Mouse (Mus musculus): Measurements from ENCODE around the gene Pi4kb. TPM values are rescaled to one million over a fixed set of nuclear protein-coding genes. Genes with fewer than 3 reads are reported as not detected.
"Not testable (repeated sequence)": the region's sequence is repeated elsewhere in the genome, so short reads cannot be mapped to it uniquely, and the experiment has no call there.

Gene Pi4kb
- polyA plus RNA-seq (2015; fragmentation: Nextera tagmentation; extraction: Ambion mirVana) = 20.5 and 21.8 TPM in 2 replicates

DNA sequence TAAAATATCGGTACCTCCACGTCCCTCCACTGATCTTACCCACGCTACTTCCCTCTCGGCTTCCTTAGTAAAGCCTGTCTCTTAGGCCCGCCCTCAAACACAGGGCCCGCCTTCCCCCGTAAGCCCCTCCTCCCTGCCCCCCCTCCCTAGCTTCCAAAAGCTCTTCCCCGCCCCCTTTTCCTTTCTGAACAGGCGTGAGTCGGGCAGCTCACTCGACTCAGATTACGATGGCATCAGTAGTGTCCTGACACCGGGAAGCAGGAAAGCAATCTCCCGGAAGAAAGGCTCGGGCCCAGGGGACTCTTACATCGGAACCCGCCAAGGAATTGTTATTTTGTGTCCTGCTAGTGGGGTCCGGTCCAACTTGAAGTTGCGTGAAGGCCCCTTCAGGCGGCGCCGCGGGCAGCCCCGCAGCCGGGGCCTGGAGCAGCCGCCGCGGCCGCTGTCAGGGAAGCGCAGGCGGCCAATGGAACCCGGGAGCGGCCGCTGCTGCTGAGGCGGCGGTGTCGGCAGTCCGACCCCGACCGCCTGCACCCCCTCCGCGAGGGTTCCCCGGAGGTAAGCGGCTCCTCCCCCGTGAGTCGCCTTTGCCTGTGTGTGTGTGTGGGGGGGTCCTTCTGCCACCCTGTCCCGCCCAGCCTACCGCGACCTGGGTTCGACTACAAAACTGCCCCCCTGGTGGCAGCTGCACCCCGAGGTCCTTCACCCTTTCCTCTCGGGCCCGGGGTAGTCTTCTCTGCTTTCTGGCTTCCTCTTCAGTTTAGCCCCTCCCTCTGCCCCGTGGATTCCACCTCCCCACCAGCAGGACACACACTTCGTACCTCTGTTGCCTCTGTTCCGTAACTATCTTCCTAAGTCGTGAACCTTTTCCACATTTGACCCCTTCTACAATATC is at the start of gene Pi4kb:
TSS of gene Pi4kb (plus strand) at position 204 of the 895 bp plus-strand sequence.
- peak; percentile 93 for ATAC-seq (ENCODE audit: borderline replicate concordance, extremely low read depth, low FRiP score, low TSS enrichment)
- Histone ChIP-seq H3K36me3 (peaks cover 4% of the 10 kb centered on the region; the same call in 1 of the 2 replicates), H3K27ac (peak within 1 kb of the TSS; percentile 94), H3K9ac (peak within 1 kb of the TSS; percentile 86), H3K4me2 (peak within 1 kb of the TSS; percentile 79), H3K4me1 (peaks cover 20% of the 10 kb centered on the region), H3K9me3 (no peaks in the 10 kb centered on the region), H3K27me3 (no peaks in the 10 kb centered on the region), H3K4me3 (peak within 1 kb of the TSS; percentile 76)
- WGBS = under 1% methylated on average over 57 of the region's 57 CpGs

DNA sequence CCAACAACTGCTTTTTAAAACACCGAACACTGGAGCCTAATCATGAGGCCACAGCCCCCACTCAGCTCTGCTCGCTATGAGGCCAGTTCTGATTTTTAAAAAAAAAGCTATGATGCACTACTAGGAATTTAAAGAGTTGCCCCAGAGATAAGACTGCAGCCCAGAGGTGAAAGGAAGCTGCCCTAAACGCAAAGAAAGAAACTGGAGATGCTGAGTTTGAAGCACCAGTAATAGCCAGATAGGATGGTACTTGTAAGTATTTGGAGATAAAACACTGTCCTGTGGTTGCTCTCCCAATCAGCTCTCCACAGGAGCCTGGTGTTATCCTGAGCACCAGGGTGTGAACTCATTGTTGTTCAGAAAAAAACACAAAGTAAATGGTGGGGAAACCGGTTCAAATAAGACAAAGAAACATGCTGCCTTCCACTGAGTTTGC is 48.2 kb upstream of the Pi4kb start:
- not testable (repeated sequence) for H3K9ac ChIP-seq; H3K4me3 ChIP-seq; H3K27ac ChIP-seq; H3K27me3 ChIP-seq; H3K4me1 ChIP-seq; ATAC-seq (ENCODE audit: borderline replicate concordance, extremely low read depth, low FRiP score, low TSS enrichment); H3K9me3 ChIP-seq; H3K4me2 ChIP-seq; H3K36me3 ChIP-seq
- WGBS = 35% methylated on average over 4 of the region's 4 CpGs

DNA sequence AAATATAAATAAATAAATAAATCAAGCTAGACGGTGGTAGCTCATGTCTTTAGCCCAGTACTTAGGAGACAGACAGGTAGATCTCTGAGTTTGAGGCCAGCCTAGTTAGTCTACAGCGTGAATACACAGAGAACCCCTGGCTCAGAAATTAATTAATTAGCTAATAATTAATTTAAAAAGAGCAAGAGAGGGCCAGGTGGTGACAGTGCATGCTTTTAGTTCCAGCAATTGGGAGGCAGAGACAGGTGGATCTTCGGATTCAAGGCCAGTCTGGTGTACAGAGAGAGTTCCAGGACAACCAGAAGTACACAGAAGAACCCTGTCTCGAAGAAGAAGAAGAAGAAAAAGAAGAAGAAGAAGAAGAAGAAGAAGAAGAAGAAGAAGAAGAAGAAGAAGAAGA is 45.6 kb upstream of the Pi4kb start:
- not testable (repeated sequence) for H3K27me3 ChIP-seq; H3K36me3 ChIP-seq; H3K9ac ChIP-seq; H3K27ac ChIP-seq; ATAC-seq (ENCODE audit: borderline replicate concordance, extremely low read depth, low FRiP score, low TSS enrichment); H3K4me3 ChIP-seq; H3K4me2 ChIP-seq; H3K9me3 ChIP-seq
- 81% methylated on average over 4 of the region's 4 CpGs for WGBS
- H3K4me1 ChIP-seq = peaks cover 14% of the 10 kb centered on the region

DNA sequence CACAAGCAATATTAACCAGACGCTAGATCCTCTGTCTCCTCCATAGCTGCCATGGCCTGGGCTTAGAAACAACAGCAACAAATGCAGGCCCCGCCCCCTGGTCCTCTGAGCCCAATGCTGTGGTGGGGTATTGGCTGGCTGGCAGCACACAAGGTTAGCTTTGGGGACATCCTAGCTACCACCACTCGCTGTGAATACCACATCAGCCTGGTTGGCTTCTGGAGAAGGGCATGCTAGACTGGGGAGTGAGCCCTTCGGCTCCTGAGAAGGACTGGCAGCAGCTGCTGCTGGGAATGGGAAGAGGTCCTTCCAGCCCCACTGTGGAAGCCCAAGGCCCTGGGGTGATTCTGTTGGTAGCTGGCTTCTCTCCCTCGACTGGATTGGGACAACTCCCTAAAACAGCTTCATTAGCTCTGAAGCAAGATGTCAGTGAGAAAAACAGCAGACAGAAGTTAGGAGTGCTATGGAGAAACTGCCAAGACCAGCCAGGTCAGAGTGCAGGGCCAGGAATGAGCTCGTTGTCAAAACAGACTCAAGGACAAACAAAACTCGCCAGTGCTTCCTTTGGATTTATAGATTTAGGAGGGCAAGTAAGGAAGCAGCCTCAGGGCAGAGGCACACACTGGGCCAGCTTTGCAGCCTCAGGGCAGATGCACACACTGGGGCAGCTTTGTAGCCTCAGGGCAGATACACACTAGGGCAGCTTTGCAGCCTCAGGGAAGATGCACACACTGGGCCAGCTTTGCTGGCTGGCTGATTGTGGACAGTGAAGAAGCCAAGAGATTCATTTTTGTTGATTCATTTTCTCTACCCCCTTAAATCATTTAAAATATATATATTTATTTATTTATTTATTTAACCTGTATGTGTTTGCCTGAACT is 43.9 kb upstream of the Pi4kb start:
- not testable (repeated sequence) for H3K9me3 ChIP-seq; H3K27me3 ChIP-seq; H3K4me2 ChIP-seq; H3K4me3 ChIP-seq; H3K36me3 ChIP-seq; ATAC-seq (ENCODE audit: borderline replicate concordance, extremely low read depth, low FRiP score, low TSS enrichment); H3K9ac ChIP-seq
- Histone ChIP-seq H3K27ac (peak overlapping the region; percentile 85), H3K4me1 (peaks cover 15% of the 10 kb centered on the region)
- 42% methylated on average over 7 of the region's 7 CpGs for WGBS

DNA sequence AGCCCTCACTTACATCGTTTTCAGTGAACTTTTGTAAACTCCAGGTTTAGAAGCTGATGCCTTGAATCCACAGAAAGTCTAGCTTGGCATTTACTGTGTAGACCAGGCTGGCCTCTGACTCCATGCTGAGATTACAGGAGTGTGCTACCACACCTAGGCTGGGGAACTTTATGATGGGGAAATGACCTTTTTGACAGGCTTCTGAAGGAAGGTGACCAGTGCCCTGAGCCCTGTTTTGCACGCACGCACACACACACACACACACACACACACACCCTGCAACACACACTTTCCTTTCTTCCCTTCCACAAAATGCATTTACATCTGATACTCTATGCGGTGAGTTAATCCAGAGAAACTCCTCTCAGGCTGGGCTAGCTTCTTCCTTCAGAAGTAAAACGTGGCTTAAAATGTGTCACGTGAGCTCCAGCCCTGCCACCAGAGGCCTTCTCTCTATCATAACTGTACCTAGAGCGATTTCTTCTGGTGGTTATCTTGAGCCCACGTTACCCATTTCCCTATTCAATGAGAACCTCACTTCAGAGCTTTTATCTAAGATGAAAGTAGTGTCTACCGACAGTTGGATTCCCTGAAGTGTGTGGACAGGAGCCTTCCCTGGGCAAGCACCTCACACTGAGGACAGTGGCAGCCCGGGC is 43.0 kb upstream of the Pi4kb start:
- peaks cover 22% of the 10 kb centered on the region for H3K4me1 ChIP-seq
- H3K4me2 ChIP-seq; H3K27me3 ChIP-seq; ATAC-seq (ENCODE audit: borderline replicate concordance, extremely low read depth, low FRiP score, low TSS enrichment); H3K4me3 ChIP-seq; H3K9me3 ChIP-seq; H3K36me3 ChIP-seq; H3K9ac ChIP-seq: not testable (repeated sequence)
- 63% methylated on average over 10 of the region's 10 CpGs for WGBS
- peak overlapping the region; percentile 99 for H3K27ac ChIP-seq

DNA sequence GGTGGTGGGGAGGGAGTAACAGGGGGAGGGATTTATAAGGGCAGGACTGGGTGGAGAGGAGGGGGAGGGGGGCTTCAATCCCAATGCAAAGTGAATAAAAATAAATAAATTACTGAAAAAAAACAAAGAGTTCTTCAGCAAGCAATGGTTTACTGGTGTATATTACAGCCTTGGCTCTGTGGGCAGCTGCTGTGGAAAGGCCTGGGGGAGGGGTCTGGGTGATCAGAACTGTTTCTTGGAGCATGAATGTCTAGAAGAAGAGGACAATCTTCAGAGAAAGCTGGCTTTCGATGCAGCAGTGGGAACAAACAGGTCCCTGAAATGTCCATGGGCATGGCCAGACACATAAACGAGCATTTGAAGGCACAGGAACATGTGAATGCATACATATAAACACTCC is 42.3 kb upstream of the Pi4kb start:
- Histone ChIP-seq H3K27ac (peak overlapping the region; percentile 99), H3K4me3 (0 out of 2 replicates have a peak overlapping the region, but pooled peaks have one; percentile 47), H3K4me1 (peaks cover 22% of the 10 kb centered on the region), H3K4me2 (peak overlapping the region; percentile 67)
- not testable (repeated sequence) for H3K9me3 ChIP-seq, H3K9ac ChIP-seq, H3K27me3 ChIP-seq, H3K36me3 ChIP-seq
- WGBS = 20% methylated on average over 2 of the region's 2 CpGs
- ATAC-seq (ENCODE audit: borderline replicate concordance, extremely low read depth, low FRiP score, low TSS enrichment) = 0 out of 2 replicates have a peak, but pooled peaks have one; percentile 15

DNA sequence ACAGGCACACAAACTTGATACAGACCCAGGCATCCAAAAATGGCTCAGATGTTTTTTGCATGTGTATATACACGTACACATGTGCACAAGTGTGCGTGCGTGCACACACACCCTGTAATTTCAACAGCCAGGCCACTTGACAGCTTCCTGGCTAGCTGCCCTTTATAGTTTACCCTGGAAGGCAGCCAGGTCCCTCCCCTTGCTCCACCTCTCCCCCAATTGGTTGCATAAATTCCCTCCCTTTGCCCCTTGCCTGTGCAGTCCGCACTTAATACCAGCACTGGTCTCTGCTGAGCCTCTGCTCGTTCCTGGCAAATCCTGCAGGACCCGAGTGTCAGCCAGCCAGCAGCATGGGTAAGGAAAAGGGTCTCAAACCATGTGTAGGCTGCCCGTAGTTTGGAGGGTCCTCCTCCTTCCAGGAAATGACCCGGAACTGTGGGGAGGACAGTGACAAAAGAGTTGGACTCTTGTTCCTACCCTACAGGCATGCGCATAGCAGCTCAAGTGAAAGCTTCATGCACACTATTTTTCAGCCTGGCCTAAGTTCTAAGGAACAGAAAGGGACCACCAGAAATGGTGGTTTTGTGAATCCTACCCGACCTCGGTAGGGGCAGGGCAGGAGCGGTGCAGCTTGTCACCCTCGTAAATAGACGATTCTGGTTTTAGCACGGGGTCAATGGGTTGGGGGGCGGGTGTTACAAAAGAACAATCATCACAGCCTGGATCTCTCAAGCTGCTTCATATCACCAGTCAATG is 41.5 kb upstream of the Pi4kb start, which contains the start of gene Selenbp1:
TSS of gene Selenbp1 (plus strand) at position 248 of the 756 bp plus-strand sequence.
- Histone ChIP-seq H3K4me2 (peak within 1 kb of the TSS; percentile 67), H3K9ac (peak within 1 kb of the TSS; percentile 33), H3K27ac (peak within 1 kb of the TSS; percentile 99), H3K27me3 (no peaks in the 10 kb centered on the region), H3K9me3 (no peaks in the 10 kb centered on the region), H3K4me1 (peaks cover 22% of the 10 kb centered on the region), H3K4me3 (peak within 1 kb of the TSS; percentile 47), H3K36me3 (no peaks in the 10 kb centered on the region)
- ATAC-seq (ENCODE audit: borderline replicate concordance, extremely low read depth, low FRiP score, low TSS enrichment) = peak; percentile 85
- 1% methylated on average over 16 of the region's 16 CpGs for WGBS

DNA sequence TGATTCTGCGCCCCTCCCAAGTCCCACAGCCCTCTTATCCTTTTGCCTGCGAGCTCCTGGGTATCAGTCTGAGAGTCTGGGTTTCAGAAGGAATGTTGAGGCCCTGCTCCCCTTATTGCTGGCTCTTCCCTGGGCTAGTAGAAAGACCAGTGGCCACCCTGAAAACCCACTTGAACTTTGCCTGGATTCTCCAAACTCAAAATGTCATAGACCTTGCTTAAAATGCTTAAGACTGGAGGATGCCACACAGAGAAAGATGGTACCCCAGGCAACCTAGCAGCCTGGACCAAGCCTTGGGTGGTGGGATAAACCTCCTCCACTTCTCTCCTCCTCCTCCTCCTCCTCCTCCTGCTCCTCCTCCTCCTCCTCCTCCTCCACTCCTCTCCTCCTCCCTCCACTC is 40.9 kb upstream of the Pi4kb start:
- Histone ChIP-seq H3K4me2 (peak overlapping the region; percentile 67), H3K27ac (peak overlapping the region; percentile 99), H3K4me1 (peaks cover 22% of the 10 kb centered on the region), H3K4me3 (peak overlapping the region; percentile 47)
- H3K27me3 ChIP-seq; H3K9me3 ChIP-seq; H3K9ac ChIP-seq; ATAC-seq (ENCODE audit: borderline replicate concordance, extremely low read depth, low FRiP score, low TSS enrichment); H3K36me3 ChIP-seq: not testable (repeated sequence)
- WGBS = no CpG with 5 or more reads among the region's 2 CpGs

DNA sequence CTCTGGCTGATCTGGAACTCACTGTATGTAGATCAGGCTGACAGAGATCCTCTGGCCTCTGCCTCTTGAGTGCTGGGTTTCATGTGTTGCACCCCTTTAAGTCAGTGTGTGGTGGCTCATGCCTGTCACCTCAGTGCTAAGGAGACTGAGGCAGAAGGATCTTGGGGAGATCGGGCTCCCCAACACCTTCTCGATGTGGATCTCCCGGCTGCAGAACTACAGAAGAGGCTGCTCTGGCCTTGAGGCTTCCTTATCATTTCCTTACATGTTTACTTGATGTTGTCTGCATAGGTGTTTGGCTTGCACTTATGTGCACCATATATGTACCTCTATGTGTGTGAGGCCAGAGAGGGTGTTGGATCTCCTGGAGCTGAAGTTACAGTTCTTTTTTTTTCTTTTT is 40.0 kb upstream of the Pi4kb start:
- H3K36me3 ChIP-seq; ATAC-seq (ENCODE audit: borderline replicate concordance, extremely low read depth, low FRiP score, low TSS enrichment); H3K9me3 ChIP-seq; H3K9ac ChIP-seq; H3K4me3 ChIP-seq; H3K27me3 ChIP-seq: not testable (repeated sequence)
- Histone ChIP-seq H3K4me1 (peaks cover 22% of the 10 kb centered on the region), H3K4me2 (peak overlapping the region; percentile 33; the same call in 1 of the 2 replicates), H3K27ac (peak overlapping the region; percentile 6; the same call in 1 of the 2 replicates)
- WGBS = 91% methylated on average over 3 of the region's 3 CpGs

DNA sequence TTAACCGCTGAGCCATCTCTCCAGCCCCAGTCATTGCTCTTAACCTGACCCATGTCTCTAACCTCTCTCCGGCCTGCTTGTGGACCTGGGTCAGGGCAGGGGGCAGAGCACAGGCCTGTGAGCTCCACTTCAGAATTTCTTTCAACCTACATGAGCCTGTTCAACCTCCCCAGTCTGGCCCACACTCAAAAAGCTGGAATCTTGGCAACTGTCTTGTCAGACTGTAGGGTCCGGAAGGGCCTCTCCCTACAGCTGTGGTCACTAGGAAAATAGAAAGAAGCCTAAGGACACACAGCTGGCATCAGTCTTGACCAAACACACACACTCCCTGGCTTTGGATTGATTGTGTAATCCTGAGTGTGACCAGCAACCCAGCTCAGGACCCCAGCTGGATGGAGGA is 39.2 kb upstream of the Pi4kb start:
- not testable (repeated sequence) for H3K27me3 ChIP-seq, H3K4me3 ChIP-seq, H3K9ac ChIP-seq, H3K36me3 ChIP-seq, H3K9me3 ChIP-seq
- WGBS = 58% methylated on average over 3 of the region's 3 CpGs
- ATAC-seq (ENCODE audit: borderline replicate concordance, extremely low read depth, low FRiP score, low TSS enrichment) = peak; percentile 55
- peak overlapping the region; percentile 74 for H3K27ac ChIP-seq
- peak overlapping the region; percentile 10; the same call in 1 of the 2 replicates for H3K4me2 ChIP-seq
- peaks cover 22% of the 10 kb centered on the region for H3K4me1 ChIP-seq

DNA sequence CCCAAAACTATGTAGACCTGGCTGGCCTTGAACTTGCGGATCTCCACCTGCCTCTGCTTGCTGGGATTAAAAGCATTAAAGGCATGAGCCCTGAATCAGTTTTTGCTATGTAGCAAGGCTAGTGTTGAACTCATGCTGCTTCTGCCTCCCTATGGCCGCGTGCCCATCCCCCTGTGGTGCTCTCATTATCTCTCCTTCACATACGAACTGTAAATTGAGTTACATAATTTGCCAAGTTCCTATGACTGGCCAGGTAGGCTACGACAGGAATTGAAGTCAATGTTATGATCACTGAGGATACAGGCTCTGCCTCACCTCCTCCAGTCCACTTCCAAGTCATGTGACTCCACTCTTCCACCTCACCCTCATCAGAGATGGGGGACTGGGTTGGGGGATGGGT is 38.4 kb upstream of the Pi4kb start:
- Histone ChIP-seq H3K4me1 (peaks cover 22% of the 10 kb centered on the region), H3K27ac (peak overlapping the region; percentile 74; the same call in 1 of the 2 replicates), H3K4me2 (0 out of 2 replicates have a peak overlapping the region, but pooled peaks have one; percentile 22)
- H3K9ac ChIP-seq; ATAC-seq (ENCODE audit: borderline replicate concordance, extremely low read depth, low FRiP score, low TSS enrichment); H3K9me3 ChIP-seq; H3K36me3 ChIP-seq; H3K27me3 ChIP-seq; H3K4me3 ChIP-seq: not testable (repeated sequence)
- 79% methylated on average over 5 of the region's 5 CpGs for WGBS
